Mouse (Mus musculus): Measurements from ENCODE around the gene Pik3ca. TPM values are rescaled to one million over a fixed set of nuclear protein-coding genes. Genes with fewer than 3 reads are reported as not detected.

Pik3ca gene
- polyA plus RNA-seq, 1 experiment from 2014 or later = 19.3 TPM

DNA sequence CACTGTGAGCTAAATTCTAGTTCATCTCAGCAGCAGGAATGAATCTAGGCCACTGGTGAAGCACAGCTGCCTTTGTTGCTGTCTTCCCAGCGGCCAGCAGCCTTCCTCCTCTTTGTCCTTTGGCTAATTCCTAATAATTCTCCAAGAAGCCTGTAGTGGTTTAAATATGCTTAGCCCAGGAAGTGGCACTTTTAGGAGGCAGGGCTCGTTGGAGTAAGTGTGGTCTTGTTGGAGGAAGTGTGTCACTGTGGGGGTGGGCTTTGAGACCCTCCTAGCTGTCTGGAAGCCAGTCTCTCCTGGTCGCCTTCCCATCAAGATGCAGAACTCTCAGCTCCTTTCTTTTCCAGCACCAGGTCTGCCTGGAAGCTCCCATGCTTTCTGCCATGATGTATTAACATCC is 108.4 kb downstream of the Pik3ca start:
- H3K4me2 ChIP-seq (replicated peaks) = no peak overlapping the region
- H3K4me3 ChIP-seq (replicated peaks; ENCODE audit: low read length) = no peak overlapping the region
- H3K36me3 ChIP-seq (replicated peaks; ENCODE audit: control insufficient read depth, insufficient read depth) = no peaks in the 10 kb centered on the region
- ATAC-seq (ENCODE audit: low FRiP score) (no peak), DNase-seq (ENCODE audit: low spot score) (no peak)
- no peak overlapping the region for H3K27ac ChIP-seq
- no peak overlapping the region for H3K9ac ChIP-seq
- 68% methylated on average over 3 of the region's 3 CpGs for WGBS
- no peaks in the 10 kb centered on the region for H3K27me3 ChIP-seq (ENCODE audit: control insufficient read depth, insufficient read depth, low read length)
- no peaks in the 10 kb centered on the region for H3K9me3 ChIP-seq (ENCODE audit: control insufficient read depth, low read length)
- H3K4me1 ChIP-seq (replicated peaks; ENCODE audit: control insufficient read depth, insufficient read depth, low read length) = no peaks in the 10 kb centered on the region; the same call in 1 of the 2 replicates

DNA sequence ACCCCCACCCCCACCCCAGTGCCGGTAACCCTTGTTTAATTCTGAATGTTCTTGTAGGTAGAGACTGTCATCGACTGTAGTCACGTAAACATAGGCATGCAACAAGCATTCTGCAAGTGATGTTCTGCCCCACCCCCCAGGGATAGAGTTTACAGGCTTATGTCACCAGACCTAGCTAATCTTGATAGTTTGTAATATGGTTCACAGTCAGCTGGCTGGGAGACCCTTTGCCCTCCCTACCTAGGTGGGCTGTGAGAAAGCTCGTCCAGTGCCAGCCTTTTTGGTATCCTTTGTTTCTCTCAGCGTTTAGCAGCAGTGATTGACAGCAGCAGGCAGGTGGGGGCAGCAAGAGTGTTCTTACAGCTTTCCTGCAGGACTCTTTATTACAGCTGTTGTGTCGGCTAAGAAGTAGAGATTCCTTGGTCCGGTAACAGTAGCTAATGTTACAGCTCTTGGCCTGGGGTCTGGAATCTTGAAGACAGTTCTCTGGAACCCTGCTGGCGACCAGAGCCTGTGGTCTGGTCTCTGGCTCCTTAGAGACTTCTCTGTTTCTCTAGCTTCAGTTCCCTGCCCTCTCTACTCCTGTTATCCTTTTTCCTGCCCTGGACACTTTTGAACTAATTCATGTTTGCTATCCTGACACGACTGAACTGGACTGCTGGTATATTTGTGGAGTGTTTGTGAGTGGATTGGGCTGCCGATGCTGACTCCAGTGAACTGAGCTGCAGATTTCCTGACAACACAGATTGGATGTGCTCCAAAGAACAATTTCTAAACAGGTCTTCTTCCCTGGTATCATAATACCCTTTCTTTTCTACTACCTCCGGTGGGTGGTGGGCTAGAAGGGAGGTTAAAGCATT is 109.1 kb downstream of the Pik3ca start:
- peaks cover 3% of the 10 kb centered on the region; the same call in 1 of the 2 replicates for H3K4me1 ChIP-seq (replicated peaks; ENCODE audit: control insufficient read depth, insufficient read depth, low read length)
- H3K27me3 ChIP-seq (ENCODE audit: control insufficient read depth, insufficient read depth, low read length) = no peaks in the 10 kb centered on the region
- H3K9me3 ChIP-seq (ENCODE audit: control insufficient read depth, low read length) = no peaks in the 10 kb centered on the region
- whole genome bisulfite sequencing = 69% methylated on average over 11 of the region's 11 CpGs
- no peak overlapping the region for H3K4me3 ChIP-seq (replicated peaks; ENCODE audit: low read length)
- ATAC-seq (ENCODE audit: low FRiP score) (no peak), DNase-seq (ENCODE audit: low spot score) (no peak)
- no peak overlapping the region for H3K27ac ChIP-seq
- no peak overlapping the region for H3K4me2 ChIP-seq (replicated peaks)
- no peak overlapping the region for H3K9ac ChIP-seq
- H3K36me3 ChIP-seq (replicated peaks; ENCODE audit: control insufficient read depth, insufficient read depth) = no peaks in the 10 kb centered on the region

- Histone ChIP-seq H3K36me3 (replicated peaks; ENCODE audit: control insufficient read depth, insufficient read depth) (no peaks in the 10 kb centered on the region), H3K27me3 (ENCODE audit: control insufficient read depth, insufficient read depth, low read length) (no peaks in the 10 kb centered on the region), H3K4me1 (replicated peaks; ENCODE audit: control insufficient read depth, insufficient read depth, low read length) (peaks cover 21% of the 10 kb centered on the region; the same call in 1 of the 2 replicates), H3K27ac (no peak overlapping the region), H3K9me3 (ENCODE audit: control insufficient read depth, low read length) (no peaks in the 10 kb centered on the region), H3K4me2 (replicated peaks) (peak overlapping the region; percentile 62), H3K4me3 (replicated peaks; ENCODE audit: low read length) (no peak overlapping the region), H3K9ac (peak overlapping the region; percentile 12; the same call in 1 of the 2 replicates)
- peak; percentile 48 for ATAC-seq (ENCODE audit: low FRiP score)
- peak; percentile 86 for DNase-seq (ENCODE audit: low spot score)
- 2% methylated on average over 17 of the region's 17 CpGs for WGBS
Observed at GRCm38 (mm10) chr3:32508666-32509324, 111.3 kb downstream of the Pik3ca start.

DNA sequence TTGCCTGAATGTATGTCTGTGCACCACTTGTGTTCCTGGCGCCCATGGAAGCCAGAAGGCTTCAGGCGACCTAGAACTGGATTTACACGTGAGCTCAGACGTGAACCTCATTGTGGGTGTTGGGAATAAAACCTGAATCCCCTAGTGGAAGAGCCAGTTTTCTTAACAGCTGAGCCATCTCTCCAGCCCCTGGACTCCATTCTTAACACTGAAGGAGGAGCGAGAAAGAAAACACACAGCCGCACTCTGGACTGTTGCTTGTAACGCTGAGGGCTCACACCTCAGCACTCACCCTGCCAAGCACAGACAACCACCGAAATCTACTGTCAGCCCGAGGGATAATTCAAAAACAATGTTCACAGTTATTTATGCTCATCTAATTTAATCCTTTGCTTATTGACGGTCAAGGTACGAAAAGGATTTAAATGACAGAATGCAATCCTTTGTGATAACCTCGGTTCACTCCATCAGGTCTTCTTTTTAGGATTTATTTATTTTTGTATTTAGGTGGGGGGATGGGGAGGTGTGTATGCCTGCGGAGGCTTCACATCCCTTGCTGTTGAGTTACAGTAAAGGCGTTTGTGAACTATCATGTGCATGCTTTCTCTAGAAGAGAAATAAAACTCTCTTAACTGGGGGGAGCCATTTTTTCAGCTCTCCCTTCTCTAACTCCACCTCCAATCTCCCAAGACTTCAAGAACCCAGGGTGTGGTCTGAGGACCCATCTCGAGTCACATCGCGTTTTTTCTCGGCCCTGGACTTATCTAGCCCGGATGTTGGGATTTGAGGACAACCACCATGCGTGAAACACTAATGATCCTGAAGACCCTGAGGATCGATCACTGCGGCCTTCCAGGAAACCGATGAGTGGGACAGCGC is 112.3 kb downstream of the Pik3ca start, which contains the start of gene Zfp639:
TSS of gene Zfp639 (plus strand) at position 764 of the 879 bp plus-strand sequence.
- DNase-seq (ENCODE audit: low spot score) (peak; percentile 46), ATAC-seq (ENCODE audit: low FRiP score) (no peak; the same call in 1 of the 2 replicates)
- H3K27ac ChIP-seq = peak within 1 kb of the TSS; percentile 60
- 0 out of 2 replicates have a peak, but pooled peaks cover 2% of the 10 kb centered on the region for H3K36me3 ChIP-seq (replicated peaks; ENCODE audit: control insufficient read depth, insufficient read depth)
- WGBS = 7% methylated on average over 24 of the region's 24 CpGs
- peaks cover 21% of the 10 kb centered on the region; the same call in 1 of the 2 replicates for H3K4me1 ChIP-seq (replicated peaks; ENCODE audit: control insufficient read depth, insufficient read depth, low read length)
- peak within 1 kb of the TSS; percentile 74 for H3K4me3 ChIP-seq (replicated peaks; ENCODE audit: low read length)
- H3K9ac ChIP-seq = peak within 1 kb of the TSS; percentile 84
- H3K27me3 ChIP-seq (ENCODE audit: control insufficient read depth, insufficient read depth, low read length) = no peaks in the 10 kb centered on the region
- H3K4me2 ChIP-seq (replicated peaks) = peak within 1 kb of the TSS; percentile 62
- no peaks in the 10 kb centered on the region for H3K9me3 ChIP-seq (ENCODE audit: control insufficient read depth, low read length)

- Histone ChIP-seq H3K27me3 (ENCODE audit: control insufficient read depth, insufficient read depth, low read length) (no peaks in the 10 kb centered on the region), H3K9me3 (ENCODE audit: control insufficient read depth, low read length) (no peaks in the 10 kb centered on the region), H3K9ac (peak overlapping the region; percentile 84), H3K4me1 (replicated peaks; ENCODE audit: control insufficient read depth, insufficient read depth, low read length) (peaks cover 21% of the 10 kb centered on the region; the same call in 1 of the 2 replicates), H3K4me2 (replicated peaks) (peak overlapping the region; percentile 62), H3K4me3 (replicated peaks; ENCODE audit: low read length) (peak overlapping the region; percentile 74), H3K27ac (peak overlapping the region; percentile 60), H3K36me3 (replicated peaks; ENCODE audit: control insufficient read depth, insufficient read depth) (peaks cover 8% of the 10 kb centered on the region)
- ATAC-seq (ENCODE audit: low FRiP score) = peak; percentile 94
- peak; percentile 93 for DNase-seq (ENCODE audit: low spot score)
- WGBS = under 1% methylated on average over 69 of the region's 69 CpGs
Observed at GRCm38 (mm10) chr3:32510375-32511190, 113.1 kb downstream of the Pik3ca start.

DNA sequence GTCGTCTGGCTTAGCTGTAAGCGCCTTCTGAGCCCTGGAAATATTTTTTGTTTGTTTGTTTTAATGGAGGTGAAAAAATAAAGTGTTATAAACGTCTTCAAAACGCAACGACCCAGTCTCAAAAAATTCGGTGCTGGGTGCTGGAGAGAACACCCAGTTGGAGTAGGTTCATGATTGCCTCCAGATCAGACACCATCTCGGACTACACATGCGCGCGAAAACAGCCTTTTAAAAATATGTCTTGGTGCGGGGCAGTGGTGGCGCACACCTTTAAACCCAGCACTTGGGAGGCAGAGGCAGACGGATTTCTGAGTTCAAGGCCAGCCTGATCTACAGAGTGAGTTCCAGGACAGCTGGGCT is 113.7 kb downstream of the Pik3ca start:
- Histone ChIP-seq H3K27me3 (ENCODE audit: control insufficient read depth, insufficient read depth, low read length) (no peaks in the 10 kb centered on the region), H3K27ac (no peak overlapping the region), H3K9me3 (ENCODE audit: control insufficient read depth, low read length) (no peaks in the 10 kb centered on the region), H3K4me3 (replicated peaks; ENCODE audit: low read length) (peak overlapping the region; percentile 74), H3K4me1 (replicated peaks; ENCODE audit: control insufficient read depth, insufficient read depth, low read length) (peaks cover 21% of the 10 kb centered on the region; the same call in 1 of the 2 replicates), H3K36me3 (replicated peaks; ENCODE audit: control insufficient read depth, insufficient read depth) (peaks cover 13% of the 10 kb centered on the region), H3K9ac (peak overlapping the region; percentile 84), H3K4me2 (replicated peaks) (peak overlapping the region; percentile 62)
- DNase-seq (ENCODE audit: low spot score) (peak; percentile 29), ATAC-seq (ENCODE audit: low FRiP score) (no peak)
- 6% methylated on average over 13 of the region's 13 CpGs for WGBS

- peaks cover 21% of the 10 kb centered on the region; the same call in 1 of the 2 replicates for H3K4me1 ChIP-seq (replicated peaks; ENCODE audit: control insufficient read depth, insufficient read depth, low read length)
- H3K27me3 ChIP-seq (ENCODE audit: control insufficient read depth, insufficient read depth, low read length) = no peaks in the 10 kb centered on the region
- no peak overlapping the region for H3K9ac ChIP-seq
- no peak overlapping the region for H3K4me3 ChIP-seq (replicated peaks; ENCODE audit: low read length)
- H3K9me3 ChIP-seq (ENCODE audit: control insufficient read depth, low read length) = no peaks in the 10 kb centered on the region
- no peak overlapping the region for H3K4me2 ChIP-seq (replicated peaks)
- ATAC-seq (ENCODE audit: low FRiP score) = no peak
- no peak overlapping the region for H3K27ac ChIP-seq
- H3K36me3 ChIP-seq (replicated peaks; ENCODE audit: control insufficient read depth, insufficient read depth) = peaks cover 28% of the 10 kb centered on the region
- 94% methylated on average over 7 of the region's 7 CpGs for WGBS
- DNase-seq (ENCODE audit: low spot score) = no peak
Observed at GRCm38 (mm10) chr3:32512686-32513284, 115.3 kb downstream of the Pik3ca start.

DNA sequence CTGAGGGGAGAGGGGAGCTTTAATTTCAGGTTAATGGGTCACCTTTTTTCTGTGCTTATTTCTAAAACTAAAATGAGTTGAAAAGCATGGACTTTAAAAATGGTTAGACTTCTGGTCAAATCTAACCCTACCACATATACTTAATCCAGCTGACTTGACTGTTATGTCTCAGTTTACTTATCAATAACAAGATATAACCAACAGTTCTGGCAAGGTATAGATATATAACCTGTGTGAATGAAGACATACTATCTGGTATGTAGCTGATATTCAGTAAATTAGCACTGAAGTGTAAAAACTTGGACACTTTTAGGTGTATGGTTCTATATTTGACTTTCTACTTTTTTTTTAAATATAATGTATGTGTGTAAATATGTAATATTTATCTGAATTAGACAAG is 116.1 kb downstream of the Pik3ca start:
- no peaks in the 10 kb centered on the region for H3K27me3 ChIP-seq (ENCODE audit: control insufficient read depth, insufficient read depth, low read length)
- ATAC-seq (ENCODE audit: low FRiP score) (no peak), DNase-seq (ENCODE audit: low spot score) (no peak)
- no peak overlapping the region for H3K9ac ChIP-seq
- peaks cover 34% of the 10 kb centered on the region for H3K36me3 ChIP-seq (replicated peaks; ENCODE audit: control insufficient read depth, insufficient read depth)
- H3K4me2 ChIP-seq (replicated peaks) = no peak overlapping the region
- no peak overlapping the region for H3K4me3 ChIP-seq (replicated peaks; ENCODE audit: low read length)
- no peak overlapping the region for H3K27ac ChIP-seq
- peaks cover 21% of the 10 kb centered on the region; the same call in 1 of the 2 replicates for H3K4me1 ChIP-seq (replicated peaks; ENCODE audit: control insufficient read depth, insufficient read depth, low read length)
- H3K9me3 ChIP-seq (ENCODE audit: control insufficient read depth, low read length) = no peaks in the 10 kb centered on the region
